Mouse (Mus musculus): ENCODE measurements at regions not wholly inside any gene's neighbourhood (a gene's known extent, or its start where the extent isn't known, plus 50 kb on each side); places are given as distances from the start of the nearest gene placed in this dataset.

DNA sequence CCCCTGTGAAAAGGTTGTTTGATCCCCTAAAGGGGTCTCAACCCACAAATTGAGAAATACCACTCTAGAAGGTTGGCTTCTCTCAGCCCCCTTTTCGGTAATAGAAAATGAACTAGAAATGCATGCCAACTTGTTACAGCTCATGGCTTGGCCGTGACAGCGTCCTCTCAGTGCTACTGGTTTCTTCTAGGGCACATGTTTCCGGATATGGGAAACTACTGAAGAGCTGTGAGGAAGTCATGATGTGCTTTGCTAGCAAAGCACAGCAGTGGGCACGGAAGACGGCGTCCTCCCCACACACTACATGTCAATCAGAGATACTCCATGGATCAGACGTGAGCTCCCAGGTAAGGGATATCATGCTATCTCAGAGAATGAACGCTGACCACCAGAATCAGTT lies 148.1 kb upstream of the Nabp1 start:
- H3K9me3 ChIP-seq (ENCODE audit: control insufficient read depth, low read length): no peaks in the 10 kb centered on the region
- no peak overlapping the region for H3K4me3 ChIP-seq (ENCODE audit: insufficient read depth in 1 of 2, low read depth in 2 of 2, low read length in 2 of 2)
- no peak for TF ChIP-seq EP300 (IDR thresholded peaks at IDR 0.05; ENCODE audit: low read depth)
- no peak for TF ChIP-seq CTCF (IDR thresholded peaks at IDR 0.05; ENCODE audit: low read depth)
- ATAC-seq (ENCODE audit: insufficient read depth): no peak
- WGBS (ENCODE audit: insufficient replicate concordance): 58% methylated on average over 9 of the region's 9 CpGs
- no peak overlapping the region for H3K4me2 ChIP-seq (ENCODE audit: low read depth)
- H3K27ac ChIP-seq: no peak overlapping the region
- H3K4me1 ChIP-seq (replicated peaks; ENCODE audit: control insufficient read depth in 2 of 2, insufficient read depth in 2 of 2, low read length in 1 of 2): no peaks in the 10 kb centered on the region
- H3K36me3 ChIP-seq (replicated peaks; ENCODE audit: control insufficient read depth, insufficient read depth, low read depth): no peaks in the 10 kb centered on the region
- no peak for DNase-seq (ENCODE audit: low read depth in 3 of 3, low spot score in 3 of 3)
- H3K9ac ChIP-seq (replicated peaks): no peak overlapping the region
- no peaks in the 10 kb centered on the region for H3K27me3 ChIP-seq (ENCODE audit: control insufficient read depth, insufficient read depth, low read length)

DNA sequence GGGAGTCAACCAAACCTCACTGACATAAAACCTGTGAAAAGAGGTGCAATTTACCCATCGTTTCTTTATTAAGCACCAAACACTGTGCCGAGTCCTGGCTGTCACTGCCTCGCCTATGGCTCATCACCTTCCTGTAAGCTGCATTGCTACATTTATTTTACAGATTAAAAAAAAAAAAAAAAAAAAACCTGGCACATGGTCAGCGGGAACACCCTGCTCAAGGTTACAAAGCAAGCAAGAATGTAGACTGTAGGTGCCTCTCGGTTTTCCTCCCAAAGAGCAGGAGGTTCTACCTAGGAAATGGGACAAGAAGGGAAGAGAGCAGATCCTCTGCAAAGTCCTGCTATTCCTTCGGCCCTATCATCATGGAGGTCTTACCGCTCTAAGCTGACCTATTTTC lies 146.9 kb upstream of the Nabp1 start:
- 69% methylated on average over 7 of the region's 7 CpGs for WGBS (ENCODE audit: insufficient replicate concordance)

DNA sequence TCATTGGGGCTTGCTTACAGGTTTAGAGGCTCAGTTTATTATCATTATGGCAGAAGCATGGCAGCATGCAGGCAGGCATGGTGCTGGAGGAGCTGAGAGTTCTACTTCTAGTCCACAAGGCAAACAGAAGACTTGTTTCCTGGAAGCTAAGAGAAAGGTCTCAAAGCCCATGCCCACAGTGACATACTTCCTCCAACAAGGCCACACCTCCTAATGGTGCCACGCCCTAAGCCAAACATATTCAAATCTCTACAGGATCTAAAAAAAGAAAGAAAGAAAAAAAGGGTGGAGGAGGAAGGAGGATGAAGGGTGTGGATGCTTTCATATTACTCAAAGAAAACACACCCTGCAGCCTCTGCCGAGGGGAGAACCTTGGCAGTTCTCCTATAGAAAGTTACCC lies 146.3 kb upstream of the Nabp1 start:
- ATAC-seq (ENCODE audit: insufficient read depth): no peak
- H3K9ac ChIP-seq (replicated peaks): no peak overlapping the region
- H3K36me3 ChIP-seq (replicated peaks; ENCODE audit: control insufficient read depth, insufficient read depth, low read depth): no peaks in the 10 kb centered on the region
- no peaks in the 10 kb centered on the region for H3K27me3 ChIP-seq (ENCODE audit: control insufficient read depth, insufficient read depth, low read length)
- no peak for TF ChIP-seq EP300 (IDR thresholded peaks at IDR 0.05; ENCODE audit: low read depth)
- TF ChIP-seq CTCF (IDR thresholded peaks at IDR 0.05; ENCODE audit: low read depth): no peak
- no peaks in the 10 kb centered on the region for H3K4me1 ChIP-seq (replicated peaks; ENCODE audit: control insufficient read depth in 2 of 2, insufficient read depth in 2 of 2, low read length in 1 of 2)
- WGBS (ENCODE audit: insufficient replicate concordance): 61% methylated on average over 2 of the region's 2 CpGs
- no peak overlapping the region for H3K4me2 ChIP-seq (ENCODE audit: low read depth)
- H3K27ac ChIP-seq: no peak overlapping the region
- H3K9me3 ChIP-seq (ENCODE audit: control insufficient read depth, low read length): no peaks in the 10 kb centered on the region
- no peak for DNase-seq (ENCODE audit: low read depth in 3 of 3, low spot score in 3 of 3)
- no peak overlapping the region for H3K4me3 ChIP-seq (ENCODE audit: insufficient read depth in 1 of 2, low read depth in 2 of 2, low read length in 2 of 2)

More for the DNA sequence above, 146.9 kb upstream of the Nabp1 start:
- no peaks in the 10 kb centered on the region for H3K9me3 ChIP-seq (ENCODE audit: control insufficient read depth, low read length)
- H3K27ac ChIP-seq: no peak overlapping the region
- no peaks in the 10 kb centered on the region for H3K4me1 ChIP-seq (replicated peaks; ENCODE audit: control insufficient read depth in 2 of 2, insufficient read depth in 2 of 2, low read length in 1 of 2)
- no peak overlapping the region for H3K9ac ChIP-seq (replicated peaks)
- H3K4me2 ChIP-seq (ENCODE audit: low read depth): no peak overlapping the region
- H3K36me3 ChIP-seq (replicated peaks; ENCODE audit: control insufficient read depth, insufficient read depth, low read depth): no peaks in the 10 kb centered on the region
- H3K27me3 ChIP-seq (ENCODE audit: control insufficient read depth, insufficient read depth, low read length): no peaks in the 10 kb centered on the region
- DNase-seq (ENCODE audit: low read depth in 3 of 3, low spot score in 3 of 3) (no peak), ATAC-seq (ENCODE audit: insufficient read depth) (no peak)
- TF ChIP-seq EP300 (IDR thresholded peaks at IDR 0.05; ENCODE audit: low read depth): no peak
- no peak for TF ChIP-seq CTCF (IDR thresholded peaks at IDR 0.05; ENCODE audit: low read depth)
- no peak overlapping the region for H3K4me3 ChIP-seq (ENCODE audit: insufficient read depth in 1 of 2, low read depth in 2 of 2, low read length in 2 of 2)

DNA sequence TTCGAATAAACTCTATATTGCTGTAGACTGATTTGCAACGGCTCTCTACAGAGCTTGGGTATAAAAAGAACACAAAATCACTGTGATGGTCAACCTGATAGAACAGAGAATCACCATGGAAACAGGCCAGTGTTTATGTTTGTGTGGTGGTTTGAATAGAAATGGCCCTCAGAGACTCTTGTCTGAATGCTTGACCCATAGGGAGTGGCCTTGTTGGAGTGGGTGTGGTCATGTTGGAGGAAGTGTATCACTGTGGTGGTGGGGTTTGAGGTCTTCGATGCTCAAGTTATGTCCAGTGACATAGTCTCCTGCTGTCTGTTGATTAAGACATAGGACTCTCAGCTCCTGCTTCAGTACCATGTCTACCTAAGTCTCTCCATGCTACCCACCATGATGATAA lies 144.8 kb upstream of the Nabp1 start:
- TF ChIP-seq EP300 (IDR thresholded peaks at IDR 0.05; ENCODE audit: low read depth) (no peak), CTCF (IDR thresholded peaks at IDR 0.05; ENCODE audit: low read depth) (no peak)
- WGBS (ENCODE audit: insufficient replicate concordance): 67% methylated on average over 3 of the region's 3 CpGs
- no peak overlapping the region for H3K27ac ChIP-seq

DNA sequence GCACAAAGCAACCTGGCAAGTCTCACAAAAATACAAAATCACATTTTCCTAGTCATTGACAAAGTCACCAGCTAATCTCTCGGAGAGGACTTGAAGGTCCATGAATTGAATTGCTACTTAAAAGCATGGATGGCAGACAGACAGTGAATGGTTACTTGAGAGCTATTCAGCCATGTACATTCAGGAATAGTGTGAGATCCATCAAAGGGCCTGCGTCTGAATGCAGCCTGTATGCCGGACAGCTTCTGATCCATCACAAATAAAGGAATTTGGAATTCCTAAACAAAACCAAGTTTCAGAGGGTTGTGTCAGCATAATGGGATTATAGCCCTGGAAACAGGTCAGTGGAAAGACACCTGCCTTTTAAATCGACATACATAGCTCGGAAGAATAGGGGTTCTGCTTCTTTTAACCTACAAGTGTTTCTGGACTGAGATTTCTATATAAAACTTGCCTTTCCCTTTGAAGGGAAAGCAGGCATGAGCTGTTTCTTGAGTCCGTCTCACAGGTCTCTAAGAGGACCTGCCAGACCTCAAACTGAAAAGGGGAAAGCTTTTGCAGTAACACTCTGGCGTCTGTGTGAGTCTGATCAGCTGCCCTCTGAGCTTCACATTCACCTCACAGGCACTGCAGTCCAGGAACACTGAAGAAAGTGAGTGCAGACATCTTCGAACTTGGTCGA lies 144.1 kb upstream of the Nabp1 start:
- H3K4me2 ChIP-seq (ENCODE audit: low read depth): no peak overlapping the region
- 59% methylated on average over 9 of the region's 9 CpGs for WGBS (ENCODE audit: insufficient replicate concordance)
- TF ChIP-seq EP300 (IDR thresholded peaks at IDR 0.05; ENCODE audit: low read depth): no peak
- TF ChIP-seq CTCF (IDR thresholded peaks at IDR 0.05; ENCODE audit: low read depth): no peak
- H3K27me3 ChIP-seq (ENCODE audit: control insufficient read depth, insufficient read depth, low read length): no peaks in the 10 kb centered on the region
- DNase-seq (ENCODE audit: low read depth in 3 of 3, low spot score in 3 of 3) (no peak), ATAC-seq (ENCODE audit: insufficient read depth) (no peak)
- H3K27ac ChIP-seq: no peak overlapping the region
- H3K9me3 ChIP-seq (ENCODE audit: control insufficient read depth, low read length): no peaks in the 10 kb centered on the region
- H3K4me3 ChIP-seq (ENCODE audit: insufficient read depth in 1 of 2, low read depth in 2 of 2, low read length in 2 of 2): no peak overlapping the region
- no peak overlapping the region for H3K9ac ChIP-seq (replicated peaks)
- H3K36me3 ChIP-seq (replicated peaks; ENCODE audit: control insufficient read depth, insufficient read depth, low read depth): no peaks in the 10 kb centered on the region
- H3K4me1 ChIP-seq (replicated peaks; ENCODE audit: control insufficient read depth in 2 of 2, insufficient read depth in 2 of 2, low read length in 1 of 2): no peaks in the 10 kb centered on the region

More for the DNA sequence above, 144.8 kb upstream of the Nabp1 start:
- no peak for DNase-seq (ENCODE audit: low read depth in 3 of 3, low spot score in 3 of 3)
- ATAC-seq (ENCODE audit: insufficient read depth): no peak
- Histone ChIP-seq H3K4me3 (ENCODE audit: insufficient read depth in 1 of 2, low read depth in 2 of 2, low read length in 2 of 2) (no peak overlapping the region), H3K4me1 (replicated peaks; ENCODE audit: control insufficient read depth in 2 of 2, insufficient read depth in 2 of 2, low read length in 1 of 2) (no peaks in the 10 kb centered on the region), H3K27me3 (ENCODE audit: control insufficient read depth, insufficient read depth, low read length) (no peaks in the 10 kb centered on the region), H3K9ac (replicated peaks) (no peak overlapping the region), H3K4me2 (ENCODE audit: low read depth) (no peak overlapping the region), H3K36me3 (replicated peaks; ENCODE audit: control insufficient read depth, insufficient read depth, low read depth) (no peaks in the 10 kb centered on the region), H3K9me3 (ENCODE audit: control insufficient read depth, low read length) (no peaks in the 10 kb centered on the region)
